Mouse (Mus musculus): Measurements from ENCODE around the gene Ncan.

- TF ChIP-seq GATA1 (IDR thresholded peaks at IDR 0.05; ENCODE audit: low read length) (no peak), TAL1 (IDR thresholded peaks at IDR 0.05; ENCODE audit: low read length) (no peak)
Measured at GRCm38 (mm10) chr8:70084191-70085065, 36.2 kb downstream of the Ncan start.

Measured in erythroblast, embryonic 14.5 days (primary cell).